Mouse (Mus musculus) ES-Bruce4 (cell line): ENCODE results near the gene Tox2. TPM values are rescaled to one million over a fixed set of nuclear protein-coding genes. Genes with fewer than 3 reads are reported as not detected.

Experiments
- H3K27ac ChIP-seq: 2 replicates; pipeline ENCODE4 v1.5.1; 2012; ENCODE audit warnings: low read length, inconsistent platforms; ENCODE audit not compliant: insufficient read depth
- H3K27me3 ChIP-seq: 2 replicates; pipeline ENCODE4 v1.6.1; 2012; ENCODE audit warnings: mild to moderate bottlenecking, low read length, inconsistent platforms; ENCODE audit not compliant: control insufficient read depth, poor library complexity, insufficient read depth, severe bottlenecking
- H3K36me3 ChIP-seq: 2 replicates; pipeline ENCODE4 v1.6.1; 2012; ENCODE audit warnings: inconsistent platforms, mild to moderate bottlenecking, low read length, moderate library complexity; ENCODE audit not compliant: control insufficient read depth, poor library complexity, insufficient read depth, severe bottlenecking
- H3K4me1 ChIP-seq: one replicate; pipeline ENCODE4 v1.8.1; 2011; ENCODE audit warnings: low read length; ENCODE audit not compliant: control insufficient read depth, insufficient read depth
- H3K4me3 ChIP-seq: 2 replicates; pipeline ENCODE4 v1.5.1; 2011; ENCODE audit warnings: low read depth, mild to moderate bottlenecking, low read length
- H3K9ac ChIP-seq: 2 replicates; pipeline ENCODE4 v1.6.1; 2012; ENCODE audit warnings: low read depth, mild to moderate bottlenecking, inconsistent platforms; ENCODE audit not compliant: poor library complexity, severe bottlenecking
- H3K9me3 ChIP-seq: replicated peaks from 2 replicates; pipeline ENCODE4 v1.6.1; 2012; ENCODE audit warnings: mild to moderate bottlenecking, low read length, inconsistent platforms; ENCODE audit not compliant: control insufficient read depth, poor library complexity, insufficient read depth, severe bottlenecking
- CTCF ChIP-seq: IDR thresholded peaks from one replicate; pipeline ENCODE4 v1.8.1; 2011; ENCODE audit warnings: low read depth, low read length
- EP300 ChIP-seq: IDR thresholded peaks from 2 replicates; pipeline ENCODE4 v1.6.1; 2011; ENCODE audit warnings: low read depth, low read length; ENCODE audit not compliant: insufficient read depth
- POLR2A ChIP-seq: IDR thresholded peaks from one replicate; pipeline ENCODE4 v1.8.1; 2011; ENCODE audit warnings: low read length; ENCODE audit not compliant: insufficient read depth
- polyA plus RNA-seq: library from polyadenylated mRNA; stranded (reverse); fragments of >200 nt; gene quantifications from 2 replicates; pipeline ENCODE4 v1.2.4, GENCODE M21; 2011; ENCODE audit warnings: low read depth; ENCODE audit not compliant: missing spikeins, insufficient read depth, insufficient read length

Tox2 gene
- polyA plus RNA-seq, 1 experiment: 0.28 TPM

- no peaks in the 10 kb centered on the region for H3K4me1 ChIP-seq
- no peak overlapping the region for H3K27ac ChIP-seq
- no peak for TF ChIP-seq EP300
- no peaks in the 10 kb centered on the region for H3K9me3 ChIP-seq
- no peak overlapping the region for H3K4me3 ChIP-seq
- no peaks in the 10 kb centered on the region for H3K36me3 ChIP-seq
- H3K9ac ChIP-seq: no peak overlapping the region
- no peaks in the 10 kb centered on the region; the same call in 1 of the 2 replicates for H3K27me3 ChIP-seq
Observed at GRCm38 (mm10) chr2:163174066-163174465, 28.9 kb upstream of the Tox2 start.

- H3K27ac ChIP-seq: no peak overlapping the region
- H3K9ac ChIP-seq: no peak overlapping the region
- no peaks in the 10 kb centered on the region for H3K4me1 ChIP-seq
- TF ChIP-seq CTCF (no peak), EP300 (no peak), POLR2A (no peak)
- no peaks in the 10 kb centered on the region for H3K9me3 ChIP-seq
- H3K27me3 ChIP-seq: no peaks in the 10 kb centered on the region; the same call in 1 of the 2 replicates
- H3K36me3 ChIP-seq: no peaks in the 10 kb centered on the region
- H3K4me3 ChIP-seq: no peak overlapping the region
Observed at GRCm38 (mm10) chr2:163175831-163176230, 27.1 kb upstream of the Tox2 start.

- H3K36me3 ChIP-seq: no peaks in the 10 kb centered on the region
- H3K27ac ChIP-seq: no peak overlapping the region
- H3K9me3 ChIP-seq: no peaks in the 10 kb centered on the region
- no peak for TF ChIP-seq EP300
- no peak for TF ChIP-seq CTCF
- TF ChIP-seq POLR2A: no peak
- no peak overlapping the region for H3K4me3 ChIP-seq
- H3K27me3 ChIP-seq: no peaks in the 10 kb centered on the region; the same call in 1 of the 2 replicates
- H3K4me1 ChIP-seq: no peaks in the 10 kb centered on the region
- no peak overlapping the region for H3K9ac ChIP-seq
Observed at GRCm38 (mm10) chr2:163176502-163176901, 26.4 kb upstream of the Tox2 start.

GRCm38 (mm10) chr2:163187552-163187951, 15.4 kb upstream of the Tox2 start:
- Histone ChIP-seq H3K27ac (no peak overlapping the region), H3K9ac (no peak overlapping the region), H3K4me3 (no peak overlapping the region), H3K9me3 (no peaks in the 10 kb centered on the region), H3K4me1 (no peaks in the 10 kb centered on the region), H3K27me3 (no peaks in the 10 kb centered on the region), H3K36me3 (no peaks in the 10 kb centered on the region)
- TF ChIP-seq EP300 (no peak), POLR2A (no peak), CTCF (no peak)

GRCm38 (mm10) chr2:163189596-163189995, 13.3 kb upstream of the Tox2 start:
- no peak overlapping the region for H3K9ac ChIP-seq
- TF ChIP-seq POLR2A (no peak), EP300 (no peak), CTCF (no peak)
- no peaks in the 10 kb centered on the region for H3K4me1 ChIP-seq
- H3K27ac ChIP-seq: no peak overlapping the region
- H3K27me3 ChIP-seq: no peaks in the 10 kb centered on the region
- no peak overlapping the region for H3K4me3 ChIP-seq
- no peaks in the 10 kb centered on the region for H3K36me3 ChIP-seq
- H3K9me3 ChIP-seq: no peaks in the 10 kb centered on the region

GRCm38 (mm10) chr2:163190004-163190441, 12.9 kb upstream of the Tox2 start:
- Histone ChIP-seq H3K27me3 (no peaks in the 10 kb centered on the region), H3K9me3 (no peaks in the 10 kb centered on the region), H3K27ac (no peak overlapping the region), H3K36me3 (no peaks in the 10 kb centered on the region), H3K4me1 (no peaks in the 10 kb centered on the region), H3K4me3 (no peak overlapping the region), H3K9ac (no peak overlapping the region)
- TF ChIP-seq EP300 (no peak), POLR2A (no peak), CTCF (no peak)
